Mouse (Mus musculus): Measurements from ENCODE around the gene Shc3. TPM values are rescaled to one million over a fixed set of nuclear protein-coding genes. Genes with fewer than 3 reads are reported as not detected.

Shc3 gene
- polyA plus RNA-seq (2011; ENCODE audit: insufficient read depth, insufficient read length, low read depth, missing spikeins), result 0.25 and 0.32 TPM in 2 replicates

DNA sequence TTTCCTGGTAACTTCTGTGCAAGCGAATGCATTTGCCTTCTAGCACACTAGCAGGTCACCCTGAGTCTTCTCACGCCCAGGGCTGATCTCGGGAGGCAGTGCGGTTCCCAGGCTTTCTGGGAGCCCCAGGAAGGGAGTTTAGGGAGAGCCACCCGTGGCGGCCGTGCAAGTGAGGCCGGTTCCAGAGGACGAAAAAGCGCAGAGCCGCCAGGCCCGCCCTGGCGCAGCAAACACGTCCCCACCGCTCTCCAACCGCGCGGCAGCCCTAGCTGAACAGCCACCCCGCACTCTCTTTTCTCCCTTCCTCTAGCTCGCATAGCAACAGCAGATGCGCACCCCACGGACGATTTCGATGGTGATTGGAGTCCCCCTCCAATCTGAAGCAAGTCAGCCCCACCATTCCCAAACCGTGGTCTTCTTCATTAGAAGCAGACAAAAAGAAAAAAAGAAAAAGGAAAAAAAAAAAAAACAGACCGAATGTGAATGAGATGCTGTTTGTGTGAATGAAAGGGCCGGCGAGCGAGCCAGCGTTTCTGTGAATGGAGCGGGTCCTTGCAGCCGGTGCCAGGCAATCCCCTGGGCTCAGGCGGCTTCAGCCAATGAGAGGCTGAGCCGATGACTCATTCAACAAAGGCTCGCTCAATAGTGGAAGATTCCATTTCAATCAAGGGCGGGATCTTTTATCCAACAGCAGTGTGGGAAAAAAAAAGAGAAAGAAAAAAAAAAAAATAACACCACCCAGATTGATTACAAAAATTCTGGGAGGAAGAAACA is at the start of gene Shc3:
Gene Shc3 (minus strand): TSS at position 509 of the 774 bp plus-strand sequence.
- TF ChIP-seq EP300 (IDR thresholded peaks at IDR 0.05; ENCODE audit: insufficient read depth, low read depth, low read length) (no peak), CTCF (IDR thresholded peaks at IDR 0.05; ENCODE audit: low read depth, low read length) (no peak), POLR2A (IDR thresholded peaks at IDR 0.05; ENCODE audit: insufficient read depth, low read length) (no peak)
- Histone ChIP-seq H3K4me3 (ENCODE audit: low read depth, low read length) (peak within 1 kb of the TSS; percentile 46), H3K27ac (ENCODE audit: insufficient read depth, low read length) (no peak within 1 kb of the TSS), H3K9me3 (replicated peaks; ENCODE audit: control insufficient read depth, insufficient read depth, low read length, poor library complexity, severe bottlenecking) (no peaks in the 10 kb centered on the region), H3K4me1 (ENCODE audit: control insufficient read depth, insufficient read depth, low read length) (peaks cover 1% of the 10 kb centered on the region), H3K36me3 (ENCODE audit: control insufficient read depth, insufficient read depth, low read length, poor library complexity, severe bottlenecking) (no peaks in the 10 kb centered on the region), H3K9ac (ENCODE audit: low read depth, poor library complexity, severe bottlenecking) (no peak within 1 kb of the TSS), H3K27me3 (ENCODE audit: control insufficient read depth, insufficient read depth, low read length, poor library complexity, severe bottlenecking) (peaks cover 19% of the 10 kb centered on the region)

DNA sequence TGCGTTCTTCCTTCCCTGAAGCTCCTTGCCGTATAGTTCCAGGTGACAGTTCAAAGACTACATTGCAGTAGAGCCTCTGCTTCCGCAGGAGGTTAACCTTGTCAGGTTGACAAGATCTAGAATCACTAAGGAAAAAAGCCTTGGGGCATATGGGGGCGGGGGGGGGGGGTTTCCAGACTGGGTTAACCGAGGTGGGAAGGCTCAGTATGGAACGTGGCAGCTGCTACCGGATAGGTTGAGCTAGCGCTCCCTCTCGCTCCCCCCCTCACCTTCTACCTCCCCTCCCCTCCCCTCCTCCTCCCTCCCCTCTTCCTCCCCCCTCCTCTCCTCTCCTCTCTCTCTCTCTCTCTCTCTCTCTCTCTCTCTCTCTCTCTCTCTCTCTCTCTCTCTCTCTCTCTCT is 49.4 kb upstream of the Shc3 start:
- H3K4me1 ChIP-seq (ENCODE audit: control insufficient read depth, insufficient read depth, low read length), result no peaks in the 10 kb centered on the region
- H3K9ac ChIP-seq (ENCODE audit: low read depth, poor library complexity, severe bottlenecking), result no peak overlapping the region
- no peak overlapping the region for H3K4me3 ChIP-seq (ENCODE audit: low read depth, low read length)
- no peaks in the 10 kb centered on the region for H3K9me3 ChIP-seq (replicated peaks; ENCODE audit: control insufficient read depth, insufficient read depth, low read length, poor library complexity, severe bottlenecking)
- TF ChIP-seq CTCF (IDR thresholded peaks at IDR 0.05; ENCODE audit: low read depth, low read length) (no peak), EP300 (IDR thresholded peaks at IDR 0.05; ENCODE audit: insufficient read depth, low read depth, low read length) (no peak), POLR2A (IDR thresholded peaks at IDR 0.05; ENCODE audit: insufficient read depth, low read length) (no peak)
- no peak overlapping the region for H3K27ac ChIP-seq (ENCODE audit: insufficient read depth, low read length)
- no peaks in the 10 kb centered on the region for H3K36me3 ChIP-seq (ENCODE audit: control insufficient read depth, insufficient read depth, low read length, poor library complexity, severe bottlenecking)
- H3K27me3 ChIP-seq (ENCODE audit: control insufficient read depth, insufficient read depth, low read length, poor library complexity, severe bottlenecking), result no peaks in the 10 kb centered on the region

DNA sequence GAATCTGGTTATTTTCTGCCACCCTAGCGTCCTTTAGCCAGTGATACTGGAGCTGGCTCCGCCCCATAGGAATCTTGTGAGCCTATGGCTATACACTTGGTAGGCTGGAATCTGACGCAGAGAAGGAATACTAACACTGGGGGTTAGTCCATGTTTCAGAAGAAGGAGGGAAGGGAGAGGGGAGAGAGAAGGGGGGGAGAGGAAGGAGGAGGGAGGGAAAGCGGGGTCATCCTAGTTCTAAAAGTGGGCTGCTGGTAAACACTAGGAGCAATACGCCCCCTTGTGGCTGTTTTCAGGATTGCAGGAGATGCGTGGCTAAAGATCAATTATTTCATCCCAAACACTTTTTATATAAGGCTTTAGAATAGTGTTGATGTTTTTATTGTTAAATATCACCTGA is 48.6 kb upstream of the Shc3 start:
- H3K27ac ChIP-seq (ENCODE audit: insufficient read depth, low read length), result no peak overlapping the region
- no peaks in the 10 kb centered on the region for H3K9me3 ChIP-seq (replicated peaks; ENCODE audit: control insufficient read depth, insufficient read depth, low read length, poor library complexity, severe bottlenecking)
- no peaks in the 10 kb centered on the region for H3K4me1 ChIP-seq (ENCODE audit: control insufficient read depth, insufficient read depth, low read length)
- H3K27me3 ChIP-seq (ENCODE audit: control insufficient read depth, insufficient read depth, low read length, poor library complexity, severe bottlenecking), result no peaks in the 10 kb centered on the region
- no peaks in the 10 kb centered on the region for H3K36me3 ChIP-seq (ENCODE audit: control insufficient read depth, insufficient read depth, low read length, poor library complexity, severe bottlenecking)
- peak; percentile 62 for TF ChIP-seq CTCF (IDR thresholded peaks at IDR 0.05; ENCODE audit: low read depth, low read length)
- no peak for TF ChIP-seq EP300 (IDR thresholded peaks at IDR 0.05; ENCODE audit: insufficient read depth, low read depth, low read length)
- no peak for TF ChIP-seq POLR2A (IDR thresholded peaks at IDR 0.05; ENCODE audit: insufficient read depth, low read length)
- no peak overlapping the region for H3K4me3 ChIP-seq (ENCODE audit: low read depth, low read length)
- no peak overlapping the region for H3K9ac ChIP-seq (ENCODE audit: low read depth, poor library complexity, severe bottlenecking)

DNA sequence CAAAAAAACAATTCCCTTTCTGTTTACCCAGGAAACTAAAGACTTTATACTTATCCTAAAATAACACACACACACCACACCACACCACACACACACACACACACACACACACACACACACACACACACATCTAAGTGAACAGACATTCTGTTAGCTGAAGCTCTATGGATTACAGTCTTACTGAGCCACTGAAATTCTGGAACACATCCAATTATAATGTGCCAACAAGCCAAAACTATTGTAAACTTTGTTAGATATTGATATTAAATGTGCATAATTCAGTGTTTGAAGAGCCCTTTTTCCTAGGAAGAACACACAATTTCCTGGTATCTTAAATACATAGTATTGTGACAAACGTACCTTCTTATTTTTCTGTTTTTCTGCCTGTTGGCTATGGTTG is 48.1 kb upstream of the Shc3 start:
- Histone ChIP-seq H3K4me1 (ENCODE audit: control insufficient read depth, insufficient read depth, low read length) (no peaks in the 10 kb centered on the region), H3K9me3 (replicated peaks; ENCODE audit: control insufficient read depth, insufficient read depth, low read length, poor library complexity, severe bottlenecking) (no peaks in the 10 kb centered on the region), H3K27me3 (ENCODE audit: control insufficient read depth, insufficient read depth, low read length, poor library complexity, severe bottlenecking) (no peaks in the 10 kb centered on the region), H3K4me3 (ENCODE audit: low read depth, low read length) (no peak overlapping the region), H3K36me3 (ENCODE audit: control insufficient read depth, insufficient read depth, low read length, poor library complexity, severe bottlenecking) (no peaks in the 10 kb centered on the region), H3K9ac (ENCODE audit: low read depth, poor library complexity, severe bottlenecking) (no peak overlapping the region), H3K27ac (ENCODE audit: insufficient read depth, low read length) (no peak overlapping the region)
- no peak for TF ChIP-seq CTCF (IDR thresholded peaks at IDR 0.05; ENCODE audit: low read depth, low read length)
- no peak for TF ChIP-seq POLR2A (IDR thresholded peaks at IDR 0.05; ENCODE audit: insufficient read depth, low read length)
- TF ChIP-seq EP300 (IDR thresholded peaks at IDR 0.05; ENCODE audit: insufficient read depth, low read depth, low read length), result no peak

- H3K9ac ChIP-seq (ENCODE audit: low read depth, poor library complexity, severe bottlenecking), result no peak overlapping the region
These were observed 47.3 kb upstream of the Shc3 start for GRCm38 (mm10) chr13:51616417-51617044.

GRCm38 (mm10) chr13:51615815-51616214 is 46.6 kb upstream of the Shc3 start:
- Histone ChIP-seq H3K27ac (ENCODE audit: insufficient read depth, low read length) (no peak overlapping the region), H3K27me3 (ENCODE audit: control insufficient read depth, insufficient read depth, low read length, poor library complexity, severe bottlenecking) (no peaks in the 10 kb centered on the region), H3K4me3 (ENCODE audit: low read depth, low read length) (no peak overlapping the region), H3K9me3 (replicated peaks; ENCODE audit: control insufficient read depth, insufficient read depth, low read length, poor library complexity, severe bottlenecking) (no peaks in the 10 kb centered on the region), H3K9ac (ENCODE audit: low read depth, poor library complexity, severe bottlenecking) (no peak overlapping the region), H3K4me1 (ENCODE audit: control insufficient read depth, insufficient read depth, low read length) (no peaks in the 10 kb centered on the region), H3K36me3 (ENCODE audit: control insufficient read depth, insufficient read depth, low read length, poor library complexity, severe bottlenecking) (no peaks in the 10 kb centered on the region)
- TF ChIP-seq EP300 (IDR thresholded peaks at IDR 0.05; ENCODE audit: insufficient read depth, low read depth, low read length), result 0 out of 2 replicates have a peak, but pooled peaks have one; percentile 28
- no peak for TF ChIP-seq CTCF (IDR thresholded peaks at IDR 0.05; ENCODE audit: low read depth, low read length)
- TF ChIP-seq POLR2A (IDR thresholded peaks at IDR 0.05; ENCODE audit: insufficient read depth, low read length), result no peak

More at GRCm38 (mm10) chr13:51616417-51617044, 47.3 kb upstream of the Shc3 start:
- Histone ChIP-seq H3K4me1 (ENCODE audit: control insufficient read depth, insufficient read depth, low read length) (no peaks in the 10 kb centered on the region), H3K27ac (ENCODE audit: insufficient read depth, low read length) (peak overlapping the region; percentile 5; the same call in 1 of the 2 replicates), H3K27me3 (ENCODE audit: control insufficient read depth, insufficient read depth, low read length, poor library complexity, severe bottlenecking) (no peaks in the 10 kb centered on the region), H3K9me3 (replicated peaks; ENCODE audit: control insufficient read depth, insufficient read depth, low read length, poor library complexity, severe bottlenecking) (no peaks in the 10 kb centered on the region), H3K36me3 (ENCODE audit: control insufficient read depth, insufficient read depth, low read length, poor library complexity, severe bottlenecking) (no peaks in the 10 kb centered on the region), H3K4me3 (ENCODE audit: low read depth, low read length) (peak overlapping the region; percentile 3; the same call in 1 of the 2 replicates)
- 0 out of 2 replicates have a peak, but pooled peaks have one; percentile 16 for TF ChIP-seq EP300 (IDR thresholded peaks at IDR 0.05; ENCODE audit: insufficient read depth, low read depth, low read length)
- no peak for TF ChIP-seq POLR2A (IDR thresholded peaks at IDR 0.05; ENCODE audit: insufficient read depth, low read length)
- TF ChIP-seq CTCF (IDR thresholded peaks at IDR 0.05; ENCODE audit: low read depth, low read length), result no peak

All from ES-Bruce4 (cell line).